Mouse (Mus musculus) thymus, postnatal 0 days (tissue): ENCODE measurements at regions not wholly inside any gene's neighbourhood (a gene's known extent, or its start where the extent isn't known, plus 50 kb on each side); places are given as distances from the start of the nearest gene placed in this dataset.

Source experiments
- DNase-seq: peaks from one replicate; pipeline ENCODE4 v3.0.0-alpha.2; 2015; ENCODE audit warnings: low spot score

DNA sequence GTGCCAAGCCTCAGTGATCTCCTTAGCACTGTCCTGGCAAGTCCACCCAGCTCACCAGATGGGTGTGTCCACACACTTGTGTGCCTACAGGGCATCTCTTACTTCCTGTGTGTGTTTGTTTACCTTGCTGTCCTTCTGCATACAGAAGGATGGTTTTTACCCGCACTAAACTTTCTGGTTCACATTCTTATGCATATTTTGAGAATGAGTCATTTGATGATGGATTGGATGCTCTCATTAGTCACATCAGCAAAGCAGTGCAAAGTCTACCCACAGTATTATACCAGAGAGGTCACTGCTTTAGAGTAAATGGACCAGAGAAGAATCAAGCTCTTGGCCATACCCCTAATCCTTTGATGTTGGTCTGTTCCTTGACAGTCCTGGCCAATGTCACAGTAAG is 308.5 kb upstream of the Adamts16 start:
- no peak for DNase-seq

DNA sequence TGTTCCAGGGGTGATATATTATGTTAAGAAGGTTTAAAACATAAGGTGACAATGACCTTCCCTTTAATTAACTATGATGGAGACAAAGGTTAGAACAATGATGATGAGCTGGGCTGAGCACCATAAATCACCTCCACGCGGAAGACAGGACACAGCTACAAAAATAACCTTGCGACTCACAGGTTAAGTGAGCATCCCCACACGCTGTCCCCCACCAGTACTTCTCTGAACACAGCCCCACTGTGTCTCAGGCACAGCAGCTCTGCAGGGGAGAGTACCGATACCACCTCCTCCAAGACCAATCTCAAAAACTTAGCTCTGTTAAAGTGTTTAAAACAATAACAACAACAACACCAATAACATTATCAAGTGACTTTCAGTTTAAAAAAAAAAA is 307.7 kb upstream of the Adamts16 start:
- DNase-seq: no peak

GRCm38 (mm10) chr13:71148491-71149302 is 307.1 kb upstream of the Adamts16 start:
- no peak for DNase-seq

DNA sequence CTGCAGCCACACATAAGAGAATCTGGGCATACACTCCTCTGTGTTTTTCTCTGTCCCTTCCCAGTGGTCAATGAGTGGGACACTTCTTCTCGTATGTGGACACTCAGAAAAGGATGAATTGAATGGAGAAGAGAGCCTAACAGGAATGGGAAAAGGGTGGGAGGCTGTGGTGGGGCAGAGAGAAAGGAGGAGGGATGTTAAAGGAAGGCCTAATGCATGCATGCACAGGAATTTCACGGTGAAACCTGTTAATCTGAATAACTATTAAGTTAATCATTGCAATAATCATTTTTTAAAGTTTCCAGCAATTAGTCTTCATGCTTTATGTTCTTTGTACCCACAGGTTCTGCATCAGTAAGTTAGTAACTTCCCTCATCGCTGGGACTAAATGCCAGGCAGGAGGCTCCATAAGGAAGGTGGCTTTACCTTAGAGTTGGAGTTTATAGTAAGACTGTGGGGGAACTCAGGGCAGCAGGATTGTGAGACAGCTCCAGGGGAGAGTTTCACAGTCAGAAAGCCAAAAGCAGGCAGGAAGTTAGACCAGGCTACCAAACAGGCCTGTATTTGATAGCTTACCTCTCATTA is 305.3 kb upstream of the Adamts16 start:
- no peak for DNase-seq

GRCm38 (mm10) chr13:71138745-71139312 is 297.2 kb upstream of the Adamts16 start:
- DNase-seq: no peak

- no peak for DNase-seq
Measured at GRCm38 (mm10) chr13:71135940-71136632, 294.5 kb upstream of the Adamts16 start.

- no peak for DNase-seq
Measured at GRCm38 (mm10) chr13:71121484-71121883, 279.9 kb upstream of the Adamts16 start.

- DNase-seq: no peak
Measured at GRCm38 (mm10) chr13:71108175-71108574, 266.6 kb upstream of the Adamts16 start.

GRCm38 (mm10) chr13:71105229-71105838 is 263.7 kb upstream of the Adamts16 start:
- DNase-seq: peak; percentile 1

DNA sequence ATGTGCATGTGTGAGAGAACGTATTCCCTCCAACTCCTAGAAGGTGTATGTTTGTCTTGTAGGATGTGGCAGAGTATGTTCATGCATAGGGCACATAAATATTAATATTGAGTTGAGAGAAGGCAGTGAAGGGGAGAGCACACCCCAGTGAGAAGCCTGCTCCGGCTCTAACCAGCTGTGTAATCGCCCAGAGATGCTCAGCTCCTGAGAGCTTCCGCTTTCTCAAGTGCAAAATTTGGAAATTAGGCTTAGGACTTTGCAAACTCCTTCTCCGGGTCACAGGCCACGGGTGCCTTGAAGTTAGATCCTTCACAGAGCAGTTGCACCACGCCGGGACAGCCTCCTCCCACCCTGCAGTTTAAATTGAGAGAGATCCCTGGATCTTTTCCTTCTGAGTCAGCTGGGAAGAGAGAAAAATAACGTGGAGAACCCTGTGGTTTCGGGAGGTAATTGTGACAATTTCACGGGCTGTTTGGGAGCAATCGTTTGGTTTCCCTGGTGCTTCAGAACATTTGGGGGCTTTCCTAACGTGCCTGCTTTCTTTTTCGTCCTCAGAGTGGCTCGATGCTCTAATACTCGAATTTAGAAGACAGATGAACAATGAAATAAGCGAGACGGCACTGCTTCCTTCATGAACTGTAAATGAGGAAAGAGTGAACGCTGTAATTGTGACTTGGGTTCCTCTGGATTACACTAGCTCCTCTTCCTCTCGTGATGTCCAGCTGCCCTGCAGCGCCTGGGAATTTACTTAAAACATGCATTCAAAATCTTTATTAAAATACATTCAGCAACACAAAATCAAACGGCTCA is 263.0 kb upstream of the Adamts16 start:
- no peak for DNase-seq

DNA sequence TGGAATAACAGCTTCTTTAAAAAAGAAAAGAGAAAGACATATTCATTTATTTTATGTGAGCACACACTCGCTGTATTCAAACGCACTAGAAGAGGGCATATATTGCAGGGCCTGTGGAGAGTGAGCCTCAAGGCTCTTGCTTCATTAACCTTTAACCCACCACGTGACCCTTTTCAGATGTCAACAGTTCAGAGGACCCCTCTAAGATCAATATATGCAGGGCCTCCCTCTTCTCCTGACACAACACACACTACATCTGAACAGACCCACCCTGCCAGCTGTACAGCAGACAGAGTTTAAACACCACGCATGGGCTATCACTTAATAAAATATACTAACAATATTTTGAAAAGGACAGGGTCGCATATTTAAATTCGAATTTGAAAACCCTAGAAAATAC is 242.7 kb upstream of the Adamts16 start:
- no peak for DNase-seq

- DNase-seq: no peak
Measured at GRCm38 (mm10) chr13:71075916-71076315, 234.3 kb upstream of the Adamts16 start.

GRCm38 (mm10) chr13:71074012-71074411 is 232.4 kb upstream of the Adamts16 start:
- no peak for DNase-seq

- no peak for DNase-seq
Measured at GRCm38 (mm10) chr13:71068757-71069201, 227.2 kb upstream of the Adamts16 start.

- no peak for DNase-seq
Measured at GRCm38 (mm10) chr13:71068011-71068410, 226.4 kb upstream of the Adamts16 start.

GRCm38 (mm10) chr13:71065568-71065967 is 224.0 kb upstream of the Adamts16 start:
- no peak for DNase-seq

GRCm38 (mm10) chr13:71064590-71065307 is 223.1 kb upstream of the Adamts16 start:
- DNase-seq: no peak

GRCm38 (mm10) chr13:71053361-71054264 is 212.0 kb upstream of the Adamts16 start:
- no peak for DNase-seq

GRCm38 (mm10) chr13:71050646-71051045 is 209.0 kb upstream of the Adamts16 start:
- DNase-seq: no peak
